Mouse (Mus musculus) layer of hippocampus, adult 8-10 months (tissue): ENCODE measurements around the gene Fzr1. TPM values are rescaled to one million over a fixed set of nuclear protein-coding genes. Genes with fewer than 3 reads are reported as not detected.

Experiments used
- DNase-seq, 2 experiments: peaks; one replicate each; pipeline ENCODE4 v3.0.0; 2022; ENCODE audit warnings: low spot score in 2 of 2
- total RNA-seq, 4 experiments: library from RNA; stranded (reverse); gene quantifications; 2 replicates each; pipeline ENCODE4 v1.2.4; 2022

Fzr1 gene
- total RNA-seq, 4 experiments from 2014 or later, result 64.6 to 72.1 (median 67.2) TPM

DNA sequence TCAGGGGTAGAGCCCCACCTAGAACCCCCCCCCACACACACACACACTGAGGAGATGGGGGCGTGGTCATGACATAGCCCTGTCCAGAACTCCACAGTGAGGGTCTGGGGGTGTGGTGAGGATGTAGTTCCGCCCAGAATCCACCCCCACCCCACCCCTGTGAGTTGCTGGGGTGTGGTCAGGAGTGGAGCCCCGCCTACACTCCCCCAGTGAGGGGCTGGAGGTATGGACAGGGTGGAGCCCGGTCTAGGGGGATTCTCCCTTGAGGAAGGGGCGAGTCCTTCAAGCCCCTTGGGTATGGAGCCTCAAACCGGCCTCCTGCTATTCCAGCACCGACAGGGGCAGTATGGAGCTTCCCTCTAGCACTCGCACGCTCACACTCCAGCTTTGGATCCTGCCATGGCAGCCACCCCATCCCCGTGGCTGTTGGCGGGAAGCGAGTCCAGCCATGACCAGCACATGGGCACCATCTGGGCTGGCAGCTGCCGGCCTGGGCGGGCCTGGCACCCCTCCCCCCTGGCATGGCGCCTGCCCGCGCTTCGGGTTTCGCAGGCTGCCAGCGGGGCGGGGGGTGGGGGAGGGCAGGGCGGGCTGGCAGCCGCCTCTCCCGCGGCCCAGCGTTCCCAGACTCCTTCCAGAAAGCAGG, 38.4 kb upstream of the Fzr1 start:
- peak; percentile 87 to 88 for DNase-seq

DNA sequence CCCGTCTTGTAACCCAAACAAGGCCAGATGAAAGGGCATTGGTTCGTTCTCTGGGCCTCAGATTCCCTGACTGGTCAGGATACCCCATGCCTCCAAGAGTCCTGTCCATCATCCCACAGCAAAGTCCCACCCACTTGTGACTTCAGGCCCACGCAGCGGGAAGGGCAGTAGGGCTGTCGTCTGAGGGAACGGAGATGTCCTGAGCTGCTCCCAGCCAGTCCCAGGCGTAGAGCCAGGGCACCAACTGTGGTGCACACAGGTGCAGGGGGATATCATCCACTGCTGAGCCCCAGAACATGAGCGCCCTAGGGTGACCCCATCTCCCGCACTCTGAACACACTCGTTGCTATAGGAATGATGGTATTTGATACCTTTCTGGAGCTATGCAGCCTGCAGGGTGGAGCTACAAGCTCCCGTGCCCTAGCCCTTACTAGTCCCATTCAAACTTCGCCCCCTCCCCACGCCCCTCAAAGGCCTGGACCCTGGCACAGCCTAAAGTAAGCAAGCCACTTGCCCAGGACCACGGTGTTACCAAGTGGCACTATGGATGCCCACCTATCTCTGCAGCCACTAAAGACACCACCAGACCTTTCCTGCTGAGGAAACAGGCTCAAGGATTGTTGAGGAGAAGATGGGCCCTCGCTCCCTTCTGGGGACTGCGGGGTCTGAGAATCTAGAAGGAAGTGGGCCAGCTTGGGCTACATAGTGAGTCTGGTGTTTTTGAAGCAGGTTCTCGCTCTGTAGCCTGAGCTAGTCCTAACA, 37.4 kb upstream of the Fzr1 start:
- DNase-seq, result no peak

DNA sequence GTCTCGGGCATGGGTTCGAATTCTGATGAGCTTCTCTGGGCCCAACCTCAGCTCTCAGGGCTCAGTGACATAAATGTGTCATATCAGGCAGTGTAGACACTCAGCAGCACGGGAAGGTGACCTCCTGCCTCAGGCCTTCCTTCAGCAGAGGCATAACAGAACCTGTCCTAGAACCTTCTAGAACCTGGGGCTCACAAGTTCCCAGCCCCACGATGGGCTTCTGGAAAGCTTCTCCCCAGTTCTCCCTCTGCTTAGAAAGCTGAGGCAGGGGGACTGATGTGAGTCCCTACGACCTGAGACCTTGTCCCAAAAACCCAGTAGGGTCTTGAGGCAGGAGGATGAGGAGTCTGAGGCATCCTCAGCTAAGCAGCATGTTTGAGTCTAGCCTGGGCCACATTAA, 36.8 kb upstream of the Fzr1 start:
- DNase-seq, result no peak

DNA sequence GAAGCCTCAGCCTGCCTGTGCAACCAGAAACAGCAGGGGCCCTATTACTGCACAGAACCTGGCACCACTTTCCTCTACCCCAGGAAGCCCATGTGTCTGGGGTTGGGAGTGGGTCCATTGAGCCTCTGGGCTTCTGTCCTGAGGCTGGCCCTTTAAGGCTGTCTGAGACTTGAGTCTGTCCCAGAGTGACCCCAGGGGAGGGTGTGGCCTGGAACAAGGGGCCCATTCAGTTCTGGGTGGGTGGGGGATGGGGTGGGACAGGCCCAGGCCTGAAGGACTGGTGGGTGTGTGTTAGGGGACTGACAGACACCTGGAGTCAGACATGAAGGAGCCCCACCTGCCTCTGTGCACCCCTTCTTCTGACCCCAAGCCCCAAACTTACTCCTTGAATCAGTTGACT, 36.4 kb upstream of the Fzr1 start:
- no peak for DNase-seq

DNA sequence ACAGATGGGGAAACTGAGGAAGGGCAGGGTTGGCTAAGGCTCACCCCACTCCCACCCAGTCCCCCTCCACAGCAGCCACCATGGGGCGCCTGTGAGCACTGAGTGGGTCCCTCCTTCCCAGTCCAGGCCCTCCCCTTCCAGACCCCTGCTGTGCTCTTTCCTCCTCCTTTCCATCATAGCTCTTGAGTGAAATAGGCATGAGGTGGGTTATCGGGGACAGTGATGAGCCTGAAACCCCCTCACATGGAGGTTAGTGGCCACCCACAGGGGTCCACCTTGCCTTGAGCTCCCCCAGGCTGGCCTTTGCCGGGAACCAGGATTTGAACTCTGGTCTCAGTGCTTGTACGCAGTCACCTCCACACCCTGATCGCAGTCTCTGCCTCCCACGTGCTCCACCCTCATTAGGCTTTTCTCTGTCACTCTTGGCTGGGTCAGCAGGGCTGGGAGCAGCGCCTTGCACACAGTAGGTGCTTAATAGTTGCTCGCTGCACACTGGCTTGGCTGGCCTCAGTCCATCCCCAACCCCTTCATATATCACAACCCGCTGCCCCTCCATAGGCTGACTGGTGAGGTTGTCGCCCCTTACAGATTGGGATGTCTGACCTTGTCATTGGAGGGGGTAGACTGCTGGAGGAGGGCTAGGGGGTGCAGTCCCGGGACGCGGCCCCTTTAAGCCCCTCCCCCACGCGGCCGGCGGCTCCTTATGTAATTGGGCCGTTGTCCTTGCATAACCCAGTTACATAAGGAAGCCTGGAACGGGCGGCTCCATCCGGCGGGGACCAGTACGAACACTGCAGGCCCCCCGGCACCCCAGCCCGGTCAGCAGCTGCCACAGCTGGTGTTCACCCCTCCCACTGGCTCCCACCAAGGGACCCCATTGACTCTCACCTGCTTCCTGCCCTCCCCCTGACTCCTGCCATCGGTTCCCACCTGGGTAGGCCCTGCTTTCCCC, 35.3 kb upstream of the Fzr1 start:
- peak in 1 of 2 experiments; percentile 80 for DNase-seq

DNA sequence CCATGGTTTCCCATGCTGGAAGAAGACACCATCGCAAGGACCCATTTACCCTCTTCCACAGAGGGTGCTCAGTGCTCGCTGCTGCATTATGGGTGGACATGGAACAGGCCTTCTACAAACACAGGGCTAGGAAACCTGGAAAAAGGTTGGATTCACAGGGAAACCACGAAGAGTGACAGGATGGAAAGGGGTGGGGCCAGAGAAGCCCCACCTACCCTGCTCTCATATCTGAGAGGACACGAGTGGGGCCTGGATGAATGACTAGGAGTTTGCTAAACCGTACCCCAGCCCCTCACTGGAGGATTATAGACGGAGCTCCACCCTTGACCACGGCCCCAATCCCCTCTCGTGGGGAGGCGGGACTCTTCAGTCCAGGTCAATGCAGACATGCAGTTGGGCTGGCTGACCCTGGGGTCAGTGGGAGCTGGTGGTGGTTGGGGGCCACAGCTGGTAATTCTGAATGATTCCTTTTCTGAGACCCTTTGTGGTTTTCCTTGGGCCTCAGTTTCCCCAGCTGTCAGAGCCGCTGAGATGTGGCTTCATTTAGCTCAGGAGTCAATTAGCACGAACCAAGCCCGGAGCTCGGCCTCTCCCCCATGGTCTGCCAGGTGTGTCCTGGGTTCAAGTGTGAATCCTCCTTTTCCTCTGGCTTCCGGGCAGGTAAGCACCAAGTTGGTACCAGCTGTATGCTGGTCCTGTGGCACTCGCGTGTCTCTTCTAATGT, 34.4 kb upstream of the Fzr1 start:
- DNase-seq, result no peak

DNA sequence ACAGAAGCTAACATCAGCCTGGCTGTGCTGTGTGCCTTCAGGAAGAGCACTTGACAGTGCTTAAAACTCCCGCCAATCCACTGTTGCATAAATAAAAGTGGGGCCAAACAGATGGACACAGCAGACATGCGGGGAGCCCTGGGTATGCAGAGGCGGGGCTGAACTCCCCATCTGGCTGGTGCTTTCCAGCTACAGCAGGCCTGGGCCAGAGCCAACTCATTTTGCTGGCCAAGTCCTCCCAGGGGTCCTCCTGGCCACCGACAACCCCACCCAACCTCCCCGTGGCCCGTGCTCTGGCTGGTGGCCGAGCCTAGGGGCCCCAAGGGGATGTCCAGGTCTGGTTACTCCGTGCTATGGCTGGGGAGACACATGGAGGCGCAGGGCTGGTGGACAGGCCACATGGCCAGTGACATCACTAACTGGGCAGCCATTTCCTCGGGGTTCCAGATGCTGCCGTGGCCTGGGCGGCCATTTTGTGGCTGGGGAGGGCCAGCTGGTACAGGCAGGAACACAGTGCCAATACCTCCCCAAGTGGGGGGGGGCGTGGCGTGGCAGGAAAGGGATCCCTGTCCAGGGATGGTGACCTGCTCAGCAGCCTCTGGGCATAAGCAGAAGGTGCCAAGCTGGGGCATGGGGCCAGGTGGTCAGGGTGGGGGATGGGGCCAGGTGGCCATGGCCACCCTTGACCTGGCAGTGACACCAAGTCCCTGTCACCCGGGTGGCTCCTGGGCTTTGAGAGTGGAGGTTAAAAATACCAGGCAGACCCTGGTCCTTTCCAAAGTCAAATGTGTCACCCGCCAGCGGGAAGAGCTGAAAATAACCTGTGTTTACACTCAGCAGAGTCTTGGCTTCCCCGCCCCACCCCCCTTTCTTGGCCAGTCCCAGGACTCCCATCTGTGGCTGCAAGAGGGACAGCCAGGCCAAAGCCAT, 33.4 kb upstream of the Fzr1 start:
- peak; percentile 75 to 80 for DNase-seq

DNA sequence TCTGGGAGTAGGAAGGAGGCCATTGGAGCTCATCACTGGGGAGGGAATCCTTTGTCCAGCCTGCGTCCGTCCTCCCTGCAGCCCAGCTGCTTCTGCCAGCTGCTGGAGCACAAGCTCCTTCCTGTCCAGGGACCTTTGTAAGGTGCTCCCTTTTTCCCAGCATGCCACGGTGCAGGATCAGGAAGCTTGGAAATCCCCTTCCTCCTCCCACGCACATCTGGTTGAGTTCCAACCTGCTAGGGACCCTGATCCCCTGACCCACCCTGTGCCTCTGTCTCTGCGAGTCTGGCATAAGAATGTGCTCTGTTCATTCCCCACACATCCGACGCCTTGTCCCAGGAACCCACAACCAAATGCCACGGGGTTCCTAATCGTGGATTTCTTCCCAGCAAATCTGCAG, 32.7 kb upstream of the Fzr1 start:
- DNase-seq, result no peak

DNA sequence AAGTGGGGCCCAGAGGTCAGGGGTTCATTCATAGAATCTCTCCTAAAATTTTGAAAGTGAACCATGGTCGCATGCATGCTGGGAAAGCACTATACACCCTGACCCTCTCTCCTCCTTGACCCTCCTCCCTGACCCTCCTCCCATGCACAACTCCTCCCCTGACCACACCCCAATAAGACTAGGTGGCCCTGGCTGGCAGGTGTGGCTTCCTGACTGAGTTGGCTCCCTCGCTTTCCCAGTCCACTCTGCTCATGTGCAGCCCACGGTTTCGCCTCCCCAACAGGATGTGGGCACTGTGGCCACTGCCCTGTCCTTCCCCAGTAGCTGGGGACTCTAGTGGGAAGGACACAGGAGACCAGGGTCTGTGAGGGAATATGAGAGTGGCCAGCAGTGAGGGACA, 32.0 kb upstream of the Fzr1 start:
- no peak for DNase-seq

DNA sequence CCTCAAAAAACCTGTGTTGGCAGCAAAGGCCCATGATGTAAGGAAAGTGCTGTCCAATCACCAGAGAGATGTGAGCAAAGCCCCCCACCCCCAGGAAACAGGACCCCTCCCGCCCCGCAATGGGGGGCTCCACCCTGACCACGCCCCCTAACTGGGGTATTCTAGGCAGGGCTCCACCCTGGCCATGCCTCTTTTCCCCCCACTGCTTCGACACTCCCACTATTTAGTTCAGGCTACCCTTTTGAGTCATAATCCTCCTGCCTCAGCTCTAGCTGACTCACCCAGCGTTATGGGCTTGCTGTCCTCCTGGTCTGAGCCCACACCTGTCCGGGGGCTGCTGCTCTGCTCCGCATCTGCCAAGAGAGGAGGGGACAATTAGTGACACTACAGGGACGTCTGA, 31.0 kb upstream of the Fzr1 start:
- DNase-seq, result no peak

DNA sequence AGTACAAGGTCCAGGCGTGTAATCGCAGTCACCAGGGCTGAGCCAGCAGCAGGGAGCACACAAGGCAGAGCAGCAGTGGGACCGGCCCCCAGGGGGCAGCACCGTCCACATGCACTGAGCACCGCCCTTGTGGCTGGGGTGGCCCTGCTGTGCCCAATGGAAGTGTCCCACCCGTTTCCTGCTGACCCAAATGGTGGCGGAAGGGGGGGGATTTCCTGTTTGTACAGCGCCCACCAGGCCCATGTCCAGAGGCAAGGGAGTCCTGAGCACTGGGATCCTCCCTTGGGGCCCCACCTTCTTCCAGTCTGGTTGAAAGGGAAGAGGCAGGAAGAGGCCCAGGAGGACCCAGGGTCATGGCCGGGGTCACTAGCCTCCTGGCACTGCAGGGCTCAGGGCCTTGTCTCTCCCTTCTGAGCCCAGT, 30.6 kb upstream of the Fzr1 start:
- no peak for DNase-seq

DNA sequence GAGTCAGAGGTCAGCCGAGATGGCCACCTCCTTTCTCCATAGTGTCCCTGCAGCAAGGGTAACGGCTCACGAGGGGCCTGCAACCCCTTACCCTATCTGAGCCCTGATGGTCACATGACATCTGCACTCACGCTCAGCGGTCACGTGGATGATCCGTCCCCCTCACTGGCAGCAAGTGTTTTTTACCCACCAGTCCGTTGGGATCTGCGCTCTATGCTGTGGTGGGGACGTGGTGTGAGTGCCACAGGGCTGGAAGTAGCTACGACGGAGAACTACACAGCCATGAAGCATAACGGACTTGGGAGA, 30.1 kb upstream of the Fzr1 start:
- DNase-seq, result no peak

DNA sequence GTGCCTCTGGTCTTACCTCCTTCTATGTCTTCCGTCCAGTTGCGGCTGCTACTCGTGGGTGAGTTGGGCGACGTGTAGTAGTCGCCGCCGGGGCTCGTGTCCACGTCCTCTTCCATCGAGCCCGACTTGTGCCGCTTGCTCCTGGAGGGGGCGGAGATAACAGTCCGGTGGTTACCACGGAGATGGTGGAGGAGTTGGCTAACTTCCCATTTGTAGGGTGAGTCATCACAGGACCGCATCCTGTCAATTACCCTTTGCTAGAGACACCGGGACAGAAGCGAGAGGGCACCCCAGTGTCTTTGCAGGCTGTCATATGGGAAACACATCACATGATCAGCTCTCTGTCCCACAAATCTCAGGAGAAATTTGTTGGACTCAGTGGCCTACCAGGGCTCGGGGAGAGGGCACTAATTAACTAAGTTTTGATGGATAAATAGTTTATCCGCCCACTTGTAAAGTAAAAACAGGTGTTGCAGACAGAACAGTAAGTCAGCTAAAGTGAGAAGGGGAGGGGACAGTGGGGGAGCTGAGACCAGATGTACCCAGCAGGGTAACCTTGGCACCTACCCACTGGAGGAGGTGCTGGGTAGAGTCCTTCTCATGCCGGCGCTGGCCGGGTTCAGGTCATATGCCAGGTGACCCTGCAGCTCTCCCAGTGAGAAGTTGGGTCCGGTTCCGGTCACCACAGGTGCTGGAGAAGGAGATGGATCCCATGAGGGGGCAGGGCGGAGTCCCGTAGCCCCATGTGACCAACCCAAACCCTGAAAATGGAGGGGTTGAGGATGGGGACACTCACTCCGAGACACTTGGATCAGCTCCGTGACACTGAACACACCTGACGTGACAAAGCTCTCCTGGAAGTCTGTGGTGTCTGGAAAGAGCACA, 29.5 kb upstream of the Fzr1 start:
- peak in 1 of 2 experiments; percentile 65 for DNase-seq

DNA sequence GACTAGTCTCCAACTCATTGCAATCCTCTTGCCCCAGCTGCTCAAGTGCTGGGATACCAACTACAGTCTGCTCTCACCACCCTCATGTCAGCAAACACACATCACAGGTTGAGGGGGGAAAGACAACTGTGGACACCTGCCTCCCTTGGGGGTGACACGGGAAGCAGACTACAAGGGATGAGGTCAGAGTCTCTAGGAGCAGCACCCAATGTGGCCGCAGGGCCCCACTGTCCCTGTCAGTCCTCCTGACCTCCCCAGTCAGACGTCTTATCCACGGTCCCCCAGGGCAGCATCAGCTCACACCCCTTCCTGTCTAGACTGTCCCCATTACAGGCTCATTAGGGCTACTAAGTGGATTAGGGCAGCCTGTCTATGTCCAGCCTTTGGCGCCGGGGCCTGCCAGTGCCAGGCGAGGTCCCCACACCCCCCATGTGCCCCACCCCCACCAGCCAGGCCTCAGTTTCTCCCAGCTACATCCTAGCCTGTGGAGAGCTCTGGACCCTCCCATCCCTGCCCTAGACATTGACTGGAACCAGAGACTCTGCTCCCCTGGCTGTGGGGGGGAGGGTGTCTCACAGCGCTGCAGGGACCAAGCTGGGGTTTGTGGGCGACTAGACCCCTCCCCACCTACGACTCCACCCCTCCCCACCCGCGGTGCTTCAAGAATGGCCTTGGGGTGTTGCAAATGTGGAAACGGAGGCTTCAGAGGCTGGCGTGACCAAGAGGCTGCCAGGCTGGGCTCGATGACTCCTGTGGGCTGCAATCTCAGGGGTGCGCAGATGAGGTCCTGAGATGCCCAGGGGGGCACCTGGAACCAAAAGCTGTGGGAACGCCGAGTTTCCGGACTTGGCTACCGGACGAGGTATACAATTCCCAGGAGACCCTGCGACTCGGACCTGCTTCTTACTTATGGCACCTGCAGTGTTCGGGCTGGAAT, 28.5 kb upstream of the Fzr1 start:
- DNase-seq, result no peak

DNA sequence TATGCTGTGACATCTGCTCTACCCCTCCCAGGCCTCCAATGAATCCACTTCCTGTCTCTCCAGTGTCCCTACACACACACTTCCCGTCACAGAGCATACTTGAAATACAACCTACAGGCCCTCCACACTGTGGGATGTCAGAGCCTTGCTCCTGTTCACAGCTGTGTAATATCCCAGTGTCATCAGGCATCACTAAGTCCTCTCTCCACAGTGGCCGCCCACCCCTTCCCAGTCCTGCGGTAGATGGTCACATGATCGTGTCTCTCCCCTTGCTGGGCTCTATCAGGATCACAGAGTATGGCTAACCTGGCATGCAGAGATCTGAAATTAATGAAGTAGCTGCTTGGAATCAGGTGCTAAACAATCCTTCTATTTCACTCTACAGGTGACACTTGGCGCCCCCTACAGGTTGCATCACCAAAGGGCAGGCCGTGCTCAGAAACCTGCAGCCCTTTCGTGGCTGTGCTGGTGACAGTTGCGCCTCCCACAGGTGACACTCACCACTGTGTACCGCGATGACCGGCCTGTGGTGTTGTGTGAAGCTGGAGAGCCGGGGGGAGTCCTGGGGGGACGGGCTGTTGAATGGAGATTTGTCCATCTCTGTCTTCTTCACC, 27.4 kb upstream of the Fzr1 start:
- DNase-seq, result no peak

DNA sequence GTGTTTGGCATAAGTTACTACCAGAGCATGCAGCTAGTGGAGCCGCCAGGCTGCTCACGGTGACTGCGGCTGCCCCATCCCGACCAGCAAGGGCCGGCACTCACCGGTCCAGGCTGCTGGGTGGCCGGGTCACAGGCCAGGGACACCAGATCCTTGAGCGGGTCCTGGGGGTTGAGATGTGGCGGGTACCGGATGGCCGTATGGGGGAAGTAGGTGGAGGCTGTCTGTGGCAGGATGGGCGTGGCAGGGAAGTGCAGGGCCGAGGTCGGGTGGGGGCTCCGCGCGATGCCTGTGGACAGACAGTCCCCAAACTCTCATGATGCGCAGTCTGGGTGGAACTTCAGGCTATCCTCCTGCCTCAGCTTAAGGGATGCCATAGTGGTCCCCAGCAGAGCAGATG, 26.4 kb upstream of the Fzr1 start:
- no peak for DNase-seq

DNA sequence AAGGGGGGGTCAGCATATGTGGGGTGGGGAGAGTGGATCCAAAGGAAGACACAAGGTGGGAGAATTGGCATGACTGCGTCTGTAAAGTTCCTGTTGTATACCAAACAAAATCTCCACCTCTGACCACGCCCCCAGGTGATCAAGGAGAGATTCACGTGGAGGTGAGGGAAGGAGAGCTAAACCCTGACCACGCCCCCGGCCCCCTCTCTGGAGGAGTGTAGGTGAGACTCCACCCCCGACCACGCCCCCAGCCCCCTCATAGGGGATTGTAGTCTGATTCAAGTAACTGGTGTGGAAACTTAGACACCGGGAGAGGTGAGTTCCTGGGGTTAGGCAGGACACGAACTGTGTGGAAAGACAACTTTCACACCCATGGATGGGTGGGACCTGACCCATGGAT, 25.8 kb upstream of the Fzr1 start:
- DNase-seq, result no peak

DNA sequence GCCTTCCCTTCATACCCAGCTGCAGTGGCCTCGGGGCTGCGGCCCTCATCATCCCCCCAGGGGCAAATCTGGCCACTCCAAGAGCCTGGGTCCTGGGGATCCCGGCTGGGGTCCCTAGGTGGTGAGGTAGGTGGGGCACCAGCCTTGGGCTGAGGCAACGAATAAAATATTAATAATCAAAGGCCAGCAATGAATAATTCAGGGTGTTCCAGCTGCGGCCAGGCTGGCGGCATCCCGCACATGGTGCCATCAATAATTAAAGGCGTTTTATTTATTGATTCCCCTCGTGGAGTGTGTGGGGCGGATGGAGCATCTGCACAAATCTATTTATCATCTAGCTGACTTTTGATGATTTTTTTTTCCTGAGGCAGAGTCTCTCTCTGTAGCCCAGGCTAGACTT, 25.2 kb upstream of the Fzr1 start:
- DNase-seq, result no peak
